Mouse (Mus musculus) kidney, adult 2 months (tissue): ENCODE measurements at regions not wholly inside any gene's neighbourhood (a gene's known extent, or its start where the extent isn't known, plus 50 kb on each side); places are given as distances from the start of the nearest gene placed in this dataset.

ENCODE experiments used
- CTCF ChIP-seq: fragments of 200-500 bp; conservative IDR thresholded peaks from 2 replicates; pipeline ENCODE4 v1.5.1; 2011; ENCODE audit warnings: low read depth, mild to moderate bottlenecking, control low read depth, low read length, moderate library complexity, mixed read lengths; ENCODE audit not compliant: insufficient read depth, insufficient read length
- POLR2A ChIP-seq: fragments of 200-500 bp; IDR thresholded peaks from one replicate; pipeline ENCODE4 v1.6.1; 2011; ENCODE audit warnings: low read depth, low read length, control low read depth

DNA sequence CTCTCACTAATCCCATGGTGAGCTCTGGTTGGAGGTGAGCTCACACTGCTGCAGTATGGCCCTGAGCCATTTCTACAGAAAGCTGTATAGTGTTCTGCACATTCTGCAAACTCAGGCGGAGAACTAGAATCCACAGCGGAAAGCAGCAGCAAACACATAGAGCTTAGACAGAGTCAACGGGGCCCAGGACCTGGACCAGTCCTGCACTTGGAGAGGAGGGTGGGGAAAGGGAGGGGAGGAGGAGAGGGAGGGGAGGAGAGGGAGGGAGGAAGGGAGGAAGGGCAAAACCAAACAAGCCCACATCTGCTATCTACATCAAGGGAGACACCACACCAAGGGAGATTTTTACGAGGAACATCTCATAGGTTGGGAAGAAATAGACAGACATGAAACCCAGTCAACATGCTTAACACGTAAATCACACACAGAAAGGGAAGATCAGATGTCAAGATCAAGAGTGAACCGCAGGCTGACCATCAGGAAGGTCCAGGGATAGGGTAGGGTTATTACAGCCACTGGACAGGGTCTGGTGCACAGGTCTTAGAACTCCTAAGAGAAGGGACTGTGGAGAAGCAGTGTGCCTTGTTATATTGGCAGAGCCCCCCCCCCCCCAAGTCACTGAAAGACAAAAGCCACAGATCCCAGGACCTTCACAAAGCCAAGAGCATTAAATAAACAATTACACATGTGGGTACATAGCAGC, 428.2 kb upstream of the Cdh4 start:
- no peak for TF ChIP-seq POLR2A
- TF ChIP-seq CTCF = no peak
